Comparison of ENCODE assay signal across 18 mouse cellular contexts in the genomic region with DNA sequence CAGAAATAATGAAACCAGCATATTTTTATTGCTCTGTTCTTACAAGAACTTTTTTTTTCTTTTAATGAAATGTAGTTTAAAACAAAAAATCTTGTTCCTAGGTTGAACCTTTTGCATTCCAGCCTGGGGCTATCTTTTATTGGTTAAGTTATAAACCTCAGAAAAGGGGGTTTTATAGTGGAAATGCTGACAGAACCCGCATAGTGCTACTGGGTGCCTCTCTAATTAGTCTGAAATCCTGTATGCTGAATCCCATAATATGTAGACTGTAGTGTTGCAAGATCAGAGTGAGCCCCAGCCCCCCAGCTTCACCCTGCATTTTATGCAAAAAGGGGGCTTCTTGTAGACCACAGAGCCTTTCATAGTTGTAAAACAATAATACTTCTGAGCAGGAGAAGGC.
DNase-seq lines count a peak whose midpoint lies in the region; ATAC-seq and TF ChIP-seq lines count a peak whose summit lies in the region.
"Had no signal": no experiment of that assay in that cellular context is flagged by ENCODE, and none has a peak within 500 bp of the region (broad histone marks: within the 10 kb centered on the region; RNA-seq: fewer than 3 reads in every experiment).

No protein-coding gene starts in this region.

- H3K9me3 ChIP-seq in limb, embryonic 12.5 days = no peaks in the 10 kb centered on the region
- H3K9me3 ChIP-seq in limb, embryonic 14.5 days (ENCODE audit: control insufficient read depth, low read length) = no peaks in the 10 kb centered on the region
- H3K9me3 ChIP-seq: embryonic facial prominence, embryonic 10.5 days; embryonic facial prominence, embryonic 12.5 days; forebrain, embryonic 13.5 days; forebrain, embryonic 15.5 days had no signal

- H3K4me3 ChIP-seq in limb, embryonic 12.5 days (replicated peaks) = no peak overlapping the region
- H3K4me3 ChIP-seq in limb, embryonic 14.5 days (replicated peaks; ENCODE audit: low read length) = no peak overlapping the region
- H3K4me3 ChIP-seq: embryonic facial prominence, embryonic 10.5 days; embryonic facial prominence, embryonic 12.5 days; forebrain, embryonic 13.5 days; forebrain, embryonic 15.5 days had no signal

- no peaks in the 10 kb centered on the region for H3K36me3 ChIP-seq in limb, embryonic 12.5 days
- H3K36me3 ChIP-seq in limb, embryonic 14.5 days (ENCODE audit: control insufficient read depth, insufficient read depth, low read length) = no peaks in the 10 kb centered on the region
- H3K36me3 ChIP-seq: embryonic facial prominence, embryonic 10.5 days; embryonic facial prominence, embryonic 12.5 days; forebrain, embryonic 15.5 days had no signal

- H3K27me3 ChIP-seq in limb, embryonic 12.5 days = no peaks in the 10 kb centered on the region; the same call in 1 of the 2 replicates
- H3K27me3 ChIP-seq in limb, embryonic 14.5 days (ENCODE audit: control insufficient read depth, insufficient read depth, low read length) = no peaks in the 10 kb centered on the region
- H3K27me3 ChIP-seq: embryonic facial prominence, embryonic 12.5 days had no signal

- TF ChIP-seq POLR2A in limb, embryonic 14.5 days (IDR thresholded peaks at IDR 0.05; ENCODE audit: borderline replicate concordance, extremely low read depth, insufficient read depth, insufficient read length) = no peak

- WGBS in limb, embryonic 12.5 days = 30% methylated on average over 1 of the region's 1 CpGs
- WGBS in limb, embryonic 14.5 days = 15% methylated on average over 1 of the region's 1 CpGs

- peaks cover 55% of the 10 kb centered on the region for H3K4me1 ChIP-seq in limb, embryonic 12.5 days (replicated peaks)
- peaks cover 23% of the 10 kb centered on the region for H3K4me1 ChIP-seq in limb, embryonic 14.5 days (ENCODE audit: control insufficient read depth, insufficient read depth, low read length)
- H3K4me1 ChIP-seq: embryonic facial prominence, embryonic 12.5 days had no signal

- ATAC-seq in limb, embryonic 12.5 days (ENCODE audit: insufficient number of reproducible peaks, insufficient read depth, low FRiP score, low TSS enrichment, low read depth) = peak; percentile 83
- ATAC-seq in limb, embryonic 14.5 days (ENCODE audit: low FRiP score, low read depth) = peak; percentile 67; the same call in 1 of the 2 replicates
- ATAC-seq: forebrain, embryonic 13.5 days; forebrain, embryonic 15.5 days; forebrain, postnatal 0 days had no signal

- no peak overlapping the region for H3K9ac ChIP-seq in limb, embryonic 12.5 days (replicated peaks)
- no peak overlapping the region for H3K9ac ChIP-seq in limb, embryonic 14.5 days (ENCODE audit: low read depth, low read length, severe bottlenecking)
- H3K9ac ChIP-seq: embryonic facial prominence, embryonic 12.5 days; forebrain, embryonic 13.5 days; forebrain, embryonic 15.5 days; forebrain, postnatal 0 days had no signal

- H3K27ac ChIP-seq in limb, embryonic 12.5 days = peak overlapping the region; percentile 90
- peak overlapping the region; percentile 48; the same call in 1 of the 2 replicates for H3K27ac ChIP-seq in limb, embryonic 14.5 days (replicated peaks; ENCODE audit: low read depth, low read length)
- H3K27ac ChIP-seq: embryonic facial prominence, embryonic 10.5 days; embryonic facial prominence, embryonic 12.5 days; forebrain, embryonic 13.5 days; forebrain, embryonic 15.5 days had no signal

- H3K4me2 ChIP-seq in limb, embryonic 12.5 days = 0 out of 2 replicates have a peak overlapping the region, but pooled peaks have one; percentile 6
- H3K4me2 ChIP-seq in limb, embryonic 14.5 days (replicated peaks; ENCODE audit: low read depth, low read length, severe bottlenecking) = no peak overlapping the region
- H3K4me2 ChIP-seq: embryonic facial prominence, embryonic 12.5 days; forebrain, embryonic 13.5 days; forebrain, embryonic 15.5 days had no signal

- peak; percentile 51 for DNase-seq in forelimb bud, embryonic 11.5 days (ENCODE audit: low read depth, low spot score)
- DNase-seq in limb, embryonic 14.5 days (ENCODE audit: low spot score) = peak; percentile 69
- no peak for DNase-seq in frontal cortex, adult 2 months (ENCODE audit: extremely low spot score in 1 of 2, low spot score in 1 of 2)
- no peak for DNase-seq in adrenal gland, postnatal 25 days
- DNase-seq: adrenal gland, adult 2 months; adrenal gland, postnatal 10 days; adrenal gland, postnatal 36 days; cerebellum, adult 11-12 months; cerebellum, adult 2 months; cerebellum, adult 9-10 months; cerebellum, postnatal 10 days; cerebellum, postnatal 25 days; forebrain, postnatal 0 days had no signal

Comparison
In these comparisons a context has a peak if more than half of its experiments do, and no peak if none do; other contexts are left out.
1. DNase-seq: peak in forelimb bud, embryonic 11.5 days (single experiment) and limb, embryonic 14.5 days (single experiment); none in frontal cortex, adult 2 months (0 of 2) and adrenal gland, postnatal 25 days (single experiment).